Mouse (Mus musculus) lung, postnatal 25 days (tissue): ENCODE measurements around the gene Krt2.

ENCODE experiments used
- DNase-seq: peaks from one replicate; pipeline ENCODE4 v3.0.0; 2022; ENCODE audit warnings: low spot score

The Krt2 gene

DNA sequence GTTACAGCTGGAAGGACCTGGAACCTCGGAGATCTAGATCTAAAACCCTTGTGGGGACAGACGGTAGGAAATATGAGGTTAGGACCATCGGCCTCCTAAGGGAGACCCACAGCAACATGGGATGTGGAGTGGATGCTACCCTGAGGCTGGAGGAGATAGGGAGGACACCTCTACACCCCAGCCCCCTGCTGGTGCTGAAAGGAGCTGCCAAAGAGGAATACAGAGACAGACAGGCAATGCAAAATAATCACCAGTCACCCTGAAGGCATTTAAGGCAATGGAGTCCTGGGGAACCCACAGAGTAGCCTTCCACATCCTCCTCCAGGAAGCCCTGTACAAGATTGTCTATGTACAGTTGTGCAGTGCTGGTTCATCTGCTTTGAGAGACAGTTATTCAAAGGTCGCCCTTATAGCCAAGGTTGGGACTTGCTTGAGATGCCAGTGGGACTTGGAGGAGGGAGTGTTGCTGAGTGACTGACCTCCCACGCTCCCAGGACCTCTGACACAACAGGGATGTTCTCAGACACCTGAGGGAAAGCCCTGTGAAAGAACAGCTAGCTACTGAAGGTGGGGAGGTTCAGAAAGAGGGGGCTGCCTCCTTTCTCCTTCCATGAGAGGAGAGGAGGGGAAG, 45.8 kb downstream of the Krt2 start:
- no peak for DNase-seq

DNA sequence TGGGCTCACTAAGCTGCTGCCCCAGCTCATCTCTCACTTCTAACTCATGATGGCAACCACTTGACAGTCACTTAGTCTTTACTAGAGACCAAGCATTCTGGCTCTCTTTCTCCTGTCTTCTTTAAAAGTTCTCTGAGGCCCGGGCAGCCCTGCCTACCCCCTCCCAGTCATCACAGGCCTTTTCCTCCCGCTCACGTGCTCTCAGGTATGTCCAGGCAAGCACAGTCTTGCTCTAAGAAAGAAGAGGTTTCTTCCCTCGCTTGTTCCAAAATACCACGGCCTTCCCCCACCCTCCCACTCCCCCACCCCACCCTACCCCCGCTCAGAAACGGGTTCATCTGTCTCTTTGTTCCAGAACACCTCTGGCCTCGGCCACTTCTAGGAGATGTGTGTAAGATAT, 47.7 kb downstream of the Krt2 start:
- no peak for DNase-seq
